Mouse (Mus musculus) spleen, adult 18-20 months (tissue): ENCODE results near the gene Krtap19-3.

ENCODE experiments used
- DNase-seq, 2 experiments: peaks; one replicate each; pipeline ENCODE4 v3.0.0; 2022; ENCODE audit warnings: mixed read lengths in 2 of 2

The Krtap19-3 gene

DNA sequence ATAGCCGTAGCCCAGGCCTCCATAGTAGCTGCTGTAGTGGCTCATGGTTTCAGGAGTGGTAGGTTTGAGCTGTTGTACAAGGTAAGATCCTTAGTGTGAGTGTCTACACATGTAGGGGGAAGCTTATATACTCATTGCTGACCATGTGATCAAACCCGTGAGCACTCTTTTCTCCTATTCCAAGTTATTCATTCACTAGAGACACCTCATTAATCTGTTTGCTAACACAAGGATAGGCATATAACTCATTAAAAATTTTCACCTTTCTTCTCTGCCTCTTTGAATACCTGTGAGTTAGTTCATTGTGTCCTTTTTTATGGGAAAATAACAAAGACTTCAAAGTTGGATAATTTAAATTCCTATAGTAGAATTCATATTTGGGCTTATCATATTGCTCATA is at the start of gene Krtap19-3:
Gene Krtap19-3, minus strand, starts transcription at position 101 of the 400 bp plus-strand sequence.
- DNase-seq = no peak

DNA sequence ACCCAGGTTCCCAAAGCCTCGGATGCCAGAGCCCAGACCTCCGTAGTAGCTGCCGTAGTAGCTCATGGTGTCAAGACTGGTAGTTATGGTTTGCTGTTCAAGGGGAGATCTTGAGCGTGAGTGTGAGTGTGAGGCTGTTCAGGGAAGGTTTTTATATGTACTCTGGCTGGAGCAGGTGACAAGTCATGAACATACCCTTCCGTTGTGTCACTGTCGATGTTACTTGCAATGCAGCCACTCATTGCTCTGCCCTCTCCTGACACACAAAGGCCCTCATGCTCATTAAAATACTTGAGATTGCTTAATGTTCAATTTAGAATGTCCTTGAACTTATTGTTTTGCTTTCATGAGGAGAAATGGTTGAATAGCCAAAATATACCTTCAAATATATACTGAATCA is 18.5 kb upstream of the Krtap19-3 start, which contains the start of gene Krtap19-5:
Gene Krtap19-5, minus strand, starts transcription at position 101 of the 400 bp plus-strand sequence.
- no peak for DNase-seq

DNA sequence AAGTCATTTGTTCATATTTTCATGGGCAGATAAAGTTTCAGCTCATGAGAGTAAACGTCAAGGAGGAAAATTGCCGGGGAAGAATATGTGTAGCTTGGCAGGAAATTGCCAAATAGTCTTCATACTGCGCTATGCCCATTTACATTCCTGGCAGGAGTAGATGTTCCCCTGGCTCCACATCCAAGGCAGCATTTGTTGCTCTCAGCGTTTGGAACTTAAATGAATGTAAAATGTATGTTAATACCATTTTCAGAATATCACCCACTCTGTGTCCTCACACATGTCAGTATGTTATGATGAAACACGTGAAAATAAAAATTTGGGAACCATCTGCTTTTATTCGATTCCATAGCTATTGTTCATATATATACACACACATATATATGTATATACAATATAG is 9.0 kb upstream of the Krtap19-3 start:
- DNase-seq = no peak

DNA sequence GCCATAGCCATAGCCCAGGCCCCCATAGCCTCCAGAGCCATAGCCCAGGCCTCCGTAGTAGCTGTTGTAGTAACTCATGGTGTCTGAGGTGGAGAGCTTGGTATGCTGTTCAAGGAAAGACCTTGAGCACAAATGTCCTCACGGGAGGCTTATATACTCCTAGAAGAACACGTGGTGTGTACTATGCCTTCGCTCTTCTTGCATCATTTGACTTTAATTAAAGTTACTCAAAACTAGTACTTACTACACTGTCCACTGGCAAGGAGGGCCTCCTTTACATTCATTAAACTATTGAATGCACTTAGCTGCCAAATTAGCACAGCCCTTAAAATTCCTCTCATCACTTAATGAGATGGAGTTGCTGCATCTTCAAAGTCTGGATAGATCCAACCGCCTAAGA is 7.2 kb upstream of the Krtap19-3 start, which contains the start of gene Krtap19-4:
Gene Krtap19-4, minus strand, starts transcription at position 101 of the 400 bp plus-strand sequence.
- DNase-seq = no peak

DNA sequence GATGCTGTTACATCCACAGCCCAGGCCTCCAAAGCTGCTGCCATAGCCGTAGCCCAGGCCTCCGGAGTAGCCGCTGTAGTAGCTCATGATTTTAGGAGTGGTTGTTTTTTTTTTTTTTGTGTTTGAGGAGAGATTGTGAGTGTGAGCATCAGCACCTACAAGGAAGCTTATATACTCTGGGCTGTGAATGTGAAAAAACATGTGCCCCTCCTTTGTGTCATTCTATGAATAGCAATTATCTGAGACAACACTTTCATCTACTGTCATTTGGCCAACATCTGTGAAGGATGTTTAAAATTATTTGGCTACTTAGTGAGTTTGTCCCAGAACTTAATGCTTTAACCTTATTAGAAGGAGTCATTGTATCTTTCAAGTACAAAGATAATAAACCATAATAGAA is 3.7 kb downstream of the Krtap19-3 start, which contains the start of gene Krtap19-2:
Gene Krtap19-2, minus strand, starts transcription at position 101 of the 400 bp plus-strand sequence.
- no peak for DNase-seq

DNA sequence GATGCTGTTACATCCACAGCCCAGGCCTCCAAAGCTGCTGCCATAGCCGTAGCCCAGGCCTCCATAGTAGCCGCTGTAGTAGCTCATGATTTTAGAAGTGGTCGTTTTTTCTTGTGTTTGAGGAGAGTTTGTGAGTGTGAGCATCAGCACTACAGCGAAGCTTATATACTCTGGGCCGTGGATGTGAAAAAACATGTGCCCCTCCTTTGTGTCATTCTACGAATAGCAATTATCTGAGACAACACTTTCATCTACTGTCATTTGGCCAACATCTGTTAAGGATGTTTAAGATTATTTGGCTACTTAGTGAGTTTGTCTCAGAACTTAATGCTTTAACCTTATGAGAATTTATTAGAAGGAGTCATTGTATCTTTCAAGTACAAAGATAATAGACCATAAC is 8.5 kb downstream of the Krtap19-3 start, which contains the start of gene Krtap19-1:
Gene Krtap19-1, minus strand, starts transcription at position 101 of the 400 bp plus-strand sequence.
- no peak for DNase-seq

DNA sequence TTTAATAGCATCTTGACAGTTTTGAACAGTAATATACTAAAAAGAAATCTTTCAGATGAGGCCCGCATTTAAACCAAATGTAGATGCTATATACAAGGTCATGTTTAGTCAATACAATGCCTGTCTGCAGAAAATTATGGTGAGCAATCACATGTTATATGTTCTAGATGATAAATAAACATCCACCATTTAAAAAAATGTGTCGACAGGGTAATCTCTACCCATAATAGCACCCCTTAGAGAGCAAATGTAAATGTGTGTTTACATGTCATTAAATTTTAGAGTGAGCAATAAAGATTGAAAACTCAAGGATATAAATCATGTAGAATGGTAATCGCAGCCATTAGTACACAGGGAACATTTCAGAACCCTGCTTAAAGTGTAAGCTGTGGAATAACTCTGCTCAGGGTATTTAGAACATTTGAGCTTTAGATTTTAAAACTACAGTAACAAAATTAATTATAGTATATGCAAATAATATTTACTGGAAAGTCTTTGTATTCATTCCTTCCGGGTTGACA is 12.9 kb downstream of the Krtap19-3 start:
- DNase-seq = no peak

DNA sequence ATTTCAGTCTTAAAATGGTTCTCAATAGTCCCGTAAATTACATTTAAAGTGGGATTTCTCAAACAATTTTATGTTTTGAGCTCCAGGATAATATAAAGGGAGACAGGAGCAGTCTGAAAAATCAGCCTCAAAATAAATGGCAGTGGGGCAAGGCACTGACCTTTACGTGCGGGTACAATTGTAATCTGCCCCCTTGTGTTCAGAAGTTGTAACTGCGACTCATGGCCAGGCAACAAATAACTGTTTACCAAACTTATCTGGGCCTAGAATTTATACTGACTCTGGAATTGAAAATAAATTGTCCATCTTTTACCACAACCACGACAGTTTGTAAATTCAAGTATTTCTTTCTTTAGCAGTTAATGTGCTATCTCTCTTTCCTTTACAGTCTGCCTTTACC is 26.4 kb downstream of the Krtap19-3 start:
- no peak for DNase-seq

DNA sequence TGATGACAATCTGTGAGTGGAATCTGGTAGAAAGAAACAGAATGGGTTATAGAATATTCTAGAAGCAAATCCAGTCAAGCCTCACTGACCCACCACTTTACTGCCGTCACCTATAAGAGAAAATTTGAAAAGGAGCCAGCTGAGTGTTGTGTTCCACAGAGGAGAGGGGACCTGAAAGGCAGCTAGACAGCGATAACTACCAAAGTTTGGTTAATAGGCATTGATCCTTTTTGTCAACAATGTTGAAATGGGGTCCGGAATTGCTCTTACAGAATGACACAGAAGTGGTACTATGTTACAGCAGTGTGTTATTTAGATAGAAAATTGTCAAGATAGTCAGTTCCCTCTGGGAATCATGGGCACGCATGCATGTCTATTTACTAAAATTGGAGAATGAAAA is 29.3 kb downstream of the Krtap19-3 start:
- no peak for DNase-seq

DNA sequence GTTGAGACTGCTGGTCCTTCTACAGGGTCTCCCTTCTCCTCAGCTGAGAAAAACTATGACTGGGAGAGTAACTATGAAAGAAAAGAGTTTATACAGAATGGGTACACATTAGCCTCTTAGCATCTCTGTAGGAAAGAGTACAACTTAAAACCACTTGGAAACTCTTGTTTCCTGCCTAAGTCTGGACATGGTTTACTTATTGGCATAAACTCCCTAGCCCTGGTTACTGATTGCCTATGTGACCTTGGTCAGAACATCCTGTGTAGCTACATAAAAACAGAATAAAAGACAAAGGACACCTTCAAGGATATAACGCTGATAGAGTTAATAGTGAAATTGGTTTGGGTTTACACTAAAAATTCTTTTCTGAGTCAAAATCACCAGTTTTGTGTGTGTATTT is 30.5 kb downstream of the Krtap19-3 start:
- DNase-seq = no peak
